Mouse (Mus musculus): ENCODE results near the gene Dnajb12. TPM values are rescaled to one million over a fixed set of nuclear protein-coding genes. Genes with fewer than 3 reads are reported as not detected.

The Dnajb12 gene
- polyA plus RNA-seq, 1 experiment from 2014 or later: 28.7 TPM

- H3K4me3 ChIP-seq (ENCODE audit: low read depth, low read length): no peak overlapping the region
- H3K4me2 ChIP-seq (ENCODE audit: low read depth, low read length): no peak overlapping the region
- H3K9me3 ChIP-seq (ENCODE audit: control insufficient read depth, low read length): no peaks in the 10 kb centered on the region
- no peak overlapping the region for H3K27ac ChIP-seq (replicated peaks; ENCODE audit: low read depth, low read length)
- 0 out of 2 replicates have a peak, but pooled peaks cover 2% of the 10 kb centered on the region for H3K4me1 ChIP-seq (ENCODE audit: control insufficient read depth, insufficient read depth, low read length)
- ATAC-seq (ENCODE audit: low read depth): no peak
- WGBS: 94% methylated on average over 1 of the region's 1 CpGs
- no peak for DNase-seq (ENCODE audit: low spot score)
- no peak overlapping the region for H3K9ac ChIP-seq (ENCODE audit: low read depth, low read length)
- no peaks in the 10 kb centered on the region for H3K27me3 ChIP-seq (replicated peaks; ENCODE audit: control insufficient read depth, insufficient read depth, low read length)
- peaks cover 17% of the 10 kb centered on the region for H3K36me3 ChIP-seq (ENCODE audit: control insufficient read depth, insufficient read depth, low read length)
Observed at GRCm38 (mm10) chr10:59886081-59886466, 6.7 kb downstream of the Dnajb12 start.

GRCm38 (mm10) chr10:59887432-59887831 is 8.1 kb downstream of the Dnajb12 start:
- Histone ChIP-seq H3K4me3 (ENCODE audit: low read depth, low read length) (no peak overlapping the region), H3K4me1 (ENCODE audit: control insufficient read depth, insufficient read depth, low read length) (no peaks in the 10 kb centered on the region), H3K9ac (ENCODE audit: low read depth, low read length) (no peak overlapping the region), H3K4me2 (ENCODE audit: low read depth, low read length) (no peak overlapping the region), H3K27me3 (replicated peaks; ENCODE audit: control insufficient read depth, insufficient read depth, low read length) (no peaks in the 10 kb centered on the region), H3K9me3 (ENCODE audit: control insufficient read depth, low read length) (no peaks in the 10 kb centered on the region), H3K36me3 (ENCODE audit: control insufficient read depth, insufficient read depth, low read length) (peaks cover 30% of the 10 kb centered on the region), H3K27ac (replicated peaks; ENCODE audit: low read depth, low read length) (no peak overlapping the region; the same call in 1 of the 2 replicates)
- ATAC-seq (ENCODE audit: low read depth) (no peak), DNase-seq (ENCODE audit: low spot score) (no peak)
- WGBS: 90% methylated on average over 5 of the region's 5 CpGs

- 89% methylated on average over 7 of the region's 7 CpGs for WGBS
- Histone ChIP-seq H3K4me2 (ENCODE audit: low read depth, low read length) (no peak overlapping the region), H3K9ac (ENCODE audit: low read depth, low read length) (no peak overlapping the region), H3K4me1 (ENCODE audit: control insufficient read depth, insufficient read depth, low read length) (no peaks in the 10 kb centered on the region), H3K27ac (replicated peaks; ENCODE audit: low read depth, low read length) (no peak overlapping the region), H3K9me3 (ENCODE audit: control insufficient read depth, low read length) (no peaks in the 10 kb centered on the region), H3K27me3 (replicated peaks; ENCODE audit: control insufficient read depth, insufficient read depth, low read length) (no peaks in the 10 kb centered on the region), H3K4me3 (ENCODE audit: low read depth, low read length) (no peak overlapping the region), H3K36me3 (ENCODE audit: control insufficient read depth, insufficient read depth, low read length) (peaks cover 42% of the 10 kb centered on the region)
- DNase-seq (ENCODE audit: low spot score) (no peak), ATAC-seq (ENCODE audit: low read depth) (no peak)
Observed at GRCm38 (mm10) chr10:59889339-59889738, 10.0 kb downstream of the Dnajb12 start.

GRCm38 (mm10) chr10:59889953-59890751 is 10.8 kb downstream of the Dnajb12 start:
- Histone ChIP-seq H3K36me3 (ENCODE audit: control insufficient read depth, insufficient read depth, low read length) (peaks cover 48% of the 10 kb centered on the region), H3K9ac (ENCODE audit: low read depth, low read length) (no peak overlapping the region), H3K4me3 (ENCODE audit: low read depth, low read length) (no peak overlapping the region), H3K9me3 (ENCODE audit: control insufficient read depth, low read length) (no peaks in the 10 kb centered on the region), H3K27me3 (replicated peaks; ENCODE audit: control insufficient read depth, insufficient read depth, low read length) (no peaks in the 10 kb centered on the region), H3K4me1 (ENCODE audit: control insufficient read depth, insufficient read depth, low read length) (no peaks in the 10 kb centered on the region), H3K27ac (replicated peaks; ENCODE audit: low read depth, low read length) (no peak overlapping the region), H3K4me2 (ENCODE audit: low read depth, low read length) (no peak overlapping the region)
- 75% methylated on average over 15 of the region's 15 CpGs for WGBS
- ATAC-seq (ENCODE audit: low read depth) (peak; percentile 20; the same call in 1 of the 2 replicates), DNase-seq (ENCODE audit: low spot score) (no peak)

- Histone ChIP-seq H3K9me3 (ENCODE audit: control insufficient read depth, low read length) (no peaks in the 10 kb centered on the region), H3K36me3 (ENCODE audit: control insufficient read depth, insufficient read depth, low read length) (peaks cover 76% of the 10 kb centered on the region), H3K4me1 (ENCODE audit: control insufficient read depth, insufficient read depth, low read length) (peaks cover 5% of the 10 kb centered on the region; the same call in 1 of the 2 replicates), H3K27ac (replicated peaks; ENCODE audit: low read depth, low read length) (no peak overlapping the region), H3K4me2 (ENCODE audit: low read depth, low read length) (no peak overlapping the region), H3K9ac (ENCODE audit: low read depth, low read length) (no peak overlapping the region), H3K27me3 (replicated peaks; ENCODE audit: control insufficient read depth, insufficient read depth, low read length) (no peaks in the 10 kb centered on the region), H3K4me3 (ENCODE audit: low read depth, low read length) (no peak overlapping the region)
- peak; percentile 19; the same call in 1 of the 2 replicates for ATAC-seq (ENCODE audit: low read depth)
- WGBS: 45% methylated on average over 6 of the region's 6 CpGs
- peak; percentile 83 for DNase-seq (ENCODE audit: low spot score)
Observed at GRCm38 (mm10) chr10:59892977-59893376, 13.6 kb downstream of the Dnajb12 start.

- Histone ChIP-seq H3K4me1 (ENCODE audit: control insufficient read depth, insufficient read depth, low read length) (peaks cover 20% of the 10 kb centered on the region), H3K27me3 (replicated peaks; ENCODE audit: control insufficient read depth, insufficient read depth, low read length) (no peaks in the 10 kb centered on the region), H3K4me3 (ENCODE audit: low read depth, low read length) (no peak overlapping the region), H3K9me3 (ENCODE audit: control insufficient read depth, low read length) (no peaks in the 10 kb centered on the region), H3K27ac (replicated peaks; ENCODE audit: low read depth, low read length) (no peak overlapping the region), H3K9ac (ENCODE audit: low read depth, low read length) (no peak overlapping the region), H3K4me2 (ENCODE audit: low read depth, low read length) (no peak overlapping the region), H3K36me3 (ENCODE audit: control insufficient read depth, insufficient read depth, low read length) (peaks cover 82% of the 10 kb centered on the region)
- DNase-seq (ENCODE audit: low spot score): peak; percentile 88
- no peak for ATAC-seq (ENCODE audit: low read depth)
- WGBS: 80% methylated on average over 25 of the region's 25 CpGs
Observed at GRCm38 (mm10) chr10:59894251-59895160, 15.2 kb downstream of the Dnajb12 start.

GRCm38 (mm10) chr10:59895460-59896186 is 16.3 kb downstream of the Dnajb12 start:
- Histone ChIP-seq H3K9me3 (ENCODE audit: control insufficient read depth, low read length) (no peaks in the 10 kb centered on the region), H3K36me3 (ENCODE audit: control insufficient read depth, insufficient read depth, low read length) (peaks cover 75% of the 10 kb centered on the region), H3K27ac (replicated peaks; ENCODE audit: low read depth, low read length) (no peak overlapping the region), H3K9ac (ENCODE audit: low read depth, low read length) (no peak overlapping the region), H3K4me3 (ENCODE audit: low read depth, low read length) (no peak overlapping the region), H3K4me1 (ENCODE audit: control insufficient read depth, insufficient read depth, low read length) (peaks cover 31% of the 10 kb centered on the region), H3K27me3 (replicated peaks; ENCODE audit: control insufficient read depth, insufficient read depth, low read length) (no peaks in the 10 kb centered on the region), H3K4me2 (ENCODE audit: low read depth, low read length) (no peak overlapping the region)
- DNase-seq (ENCODE audit: low spot score): no peak
- 91% methylated on average over 17 of the region's 17 CpGs for WGBS
- ATAC-seq (ENCODE audit: low read depth): no peak

GRCm38 (mm10) chr10:59896211-59896610 is 16.9 kb downstream of the Dnajb12 start:
- Histone ChIP-seq H3K9me3 (ENCODE audit: control insufficient read depth, low read length) (no peaks in the 10 kb centered on the region), H3K9ac (ENCODE audit: low read depth, low read length) (no peak overlapping the region), H3K4me3 (ENCODE audit: low read depth, low read length) (no peak overlapping the region), H3K4me2 (ENCODE audit: low read depth, low read length) (no peak overlapping the region), H3K4me1 (ENCODE audit: control insufficient read depth, insufficient read depth, low read length) (peaks cover 33% of the 10 kb centered on the region), H3K27me3 (replicated peaks; ENCODE audit: control insufficient read depth, insufficient read depth, low read length) (no peaks in the 10 kb centered on the region), H3K27ac (replicated peaks; ENCODE audit: low read depth, low read length) (no peak overlapping the region), H3K36me3 (ENCODE audit: control insufficient read depth, insufficient read depth, low read length) (peaks cover 69% of the 10 kb centered on the region)
- 97% methylated on average over 4 of the region's 4 CpGs for WGBS
- DNase-seq (ENCODE audit: low spot score) (no peak), ATAC-seq (ENCODE audit: low read depth) (no peak)
